Mouse (Mus musculus): ENCODE measurements around the gene Plxna1.

Gene Plxna1

GRCm38 (mm10) chr6:89362281-89363106 is at the start of gene Plxna1:
Plxna1 (minus strand) TSS chr6:89362620.
- DNase-seq (ENCODE audit: low spot score): peak; percentile 47

- no peak for DNase-seq (ENCODE audit: low spot score)
Observed at GRCm38 (mm10) chr6:89409041-89409440, 46.6 kb upstream of the Plxna1 start.

GRCm38 (mm10) chr6:89408259-89408658 is 45.8 kb upstream of the Plxna1 start:
- DNase-seq (ENCODE audit: low spot score): no peak

GRCm38 (mm10) chr6:89407247-89407889 is 44.9 kb upstream of the Plxna1 start:
- no peak for DNase-seq (ENCODE audit: low spot score)

GRCm38 (mm10) chr6:89404964-89405363 is 42.5 kb upstream of the Plxna1 start:
- no peak for DNase-seq (ENCODE audit: low spot score)

GRCm38 (mm10) chr6:89403257-89404225 is 41.1 kb upstream of the Plxna1 start:
- DNase-seq (ENCODE audit: low spot score): no peak

GRCm38 (mm10) chr6:89402406-89402805 is 40.0 kb upstream of the Plxna1 start:
- DNase-seq (ENCODE audit: low spot score): no peak

- no peak for DNase-seq (ENCODE audit: low spot score)
Observed at GRCm38 (mm10) chr6:89399564-89399963, 37.1 kb upstream of the Plxna1 start.

GRCm38 (mm10) chr6:89397919-89398318 is 35.5 kb upstream of the Plxna1 start:
- no peak for DNase-seq (ENCODE audit: low spot score)

- DNase-seq (ENCODE audit: low spot score): no peak
Observed at GRCm38 (mm10) chr6:89393820-89394219, 31.4 kb upstream of the Plxna1 start.

- DNase-seq (ENCODE audit: low spot score): no peak
Observed at GRCm38 (mm10) chr6:89392213-89392612, 29.8 kb upstream of the Plxna1 start.

GRCm38 (mm10) chr6:89389771-89390170 is 27.4 kb upstream of the Plxna1 start:
- no peak for DNase-seq (ENCODE audit: low spot score)

- no peak for DNase-seq (ENCODE audit: low spot score)
Observed at GRCm38 (mm10) chr6:89386956-89387355, 24.5 kb upstream of the Plxna1 start.

- DNase-seq (ENCODE audit: low spot score): no peak
Observed at GRCm38 (mm10) chr6:89384699-89385098, 22.3 kb upstream of the Plxna1 start.

- DNase-seq (ENCODE audit: low spot score): no peak
Observed at GRCm38 (mm10) chr6:89381851-89382250, 19.4 kb upstream of the Plxna1 start.

GRCm38 (mm10) chr6:89381172-89381571 is 18.8 kb upstream of the Plxna1 start:
- DNase-seq (ENCODE audit: low spot score): no peak

GRCm38 (mm10) chr6:89380751-89381150 is 18.3 kb upstream of the Plxna1 start:
- no peak for DNase-seq (ENCODE audit: low spot score)

- no peak for DNase-seq (ENCODE audit: low spot score)
Observed at GRCm38 (mm10) chr6:89378264-89378663, 15.8 kb upstream of the Plxna1 start.

- no peak for DNase-seq (ENCODE audit: low spot score)
Observed at GRCm38 (mm10) chr6:89368812-89369211, 6.4 kb upstream of the Plxna1 start.

- DNase-seq (ENCODE audit: low spot score): no peak
Observed at GRCm38 (mm10) chr6:89364342-89364741, 1.9 kb upstream of the Plxna1 start.

- no peak for DNase-seq (ENCODE audit: low spot score)
Observed at GRCm38 (mm10) chr6:89363107-89363451, 659 bp upstream of the Plxna1 start.

Measured in lung, postnatal 25 days (tissue).